Mouse (Mus musculus) kidney, adult 9 months (tissue): ENCODE results near the gene Spire2.

Experiments used
- DNase-seq: peaks from one replicate; pipeline ENCODE4 v3.0.0; 2022

The Spire2 gene

GRCm38 (mm10) chr8:123334467-123334866, 2.0 kb downstream of the Spire2 start:
- DNase-seq, result peak; percentile 16

GRCm38 (mm10) chr8:123337475-123337874, 5.0 kb downstream of the Spire2 start:
- peak; percentile 51 for DNase-seq

GRCm38 (mm10) chr8:123340071-123340470, 7.6 kb downstream of the Spire2 start:
- DNase-seq, result no peak

- DNase-seq, result no peak
Observed at GRCm38 (mm10) chr8:123341040-123342015, 8.8 kb downstream of the Spire2 start.

- DNase-seq, result no peak
Observed at GRCm38 (mm10) chr8:123342253-123342652, 9.7 kb downstream of the Spire2 start.

GRCm38 (mm10) chr8:123342911-123343310, 10.4 kb downstream of the Spire2 start:
- DNase-seq, result no peak

GRCm38 (mm10) chr8:123343422-123343821, 10.9 kb downstream of the Spire2 start:
- peak; percentile 34 for DNase-seq

GRCm38 (mm10) chr8:123345135-123345534, 12.6 kb downstream of the Spire2 start:
- no peak for DNase-seq

GRCm38 (mm10) chr8:123345856-123346255, 13.3 kb downstream of the Spire2 start:
- no peak for DNase-seq

GRCm38 (mm10) chr8:123347293-123347692, 14.8 kb downstream of the Spire2 start:
- no peak for DNase-seq

- peak; percentile 78 for DNase-seq
Observed at GRCm38 (mm10) chr8:123348237-123348843, 15.8 kb downstream of the Spire2 start.

- DNase-seq, result no peak
Observed at GRCm38 (mm10) chr8:123349073-123349472, 16.6 kb downstream of the Spire2 start.

GRCm38 (mm10) chr8:123352118-123352517, 19.6 kb downstream of the Spire2 start:
- DNase-seq, result no peak

- DNase-seq, result peak; percentile 70
Observed at GRCm38 (mm10) chr8:123352786-123353185, 20.3 kb downstream of the Spire2 start.

GRCm38 (mm10) chr8:123353216-123353615, 20.7 kb downstream of the Spire2 start:
- no peak for DNase-seq

- peak; percentile 93 for DNase-seq
Observed at GRCm38 (mm10) chr8:123361082-123361739, 28.7 kb downstream of the Spire2 start.

- peak; percentile 96 for DNase-seq
Observed at GRCm38 (mm10) chr8:123373403-123374238, 41.1 kb downstream of the Spire2 start, which contains the start of gene Tcf25. TSS of gene Tcf25 (plus strand) at chr8:123373753.

- DNase-seq, result peak; percentile 95
Observed at GRCm38 (mm10) chr8:123374239-123374578, 41.7 kb downstream of the Spire2 start.

- DNase-seq, result no peak
Observed at GRCm38 (mm10) chr8:123375701-123376100, 43.2 kb downstream of the Spire2 start.

GRCm38 (mm10) chr8:123376106-123376505, 43.6 kb downstream of the Spire2 start:
- no peak for DNase-seq

GRCm38 (mm10) chr8:123381711-123382110, 49.2 kb downstream of the Spire2 start:
- no peak for DNase-seq

- no peak for DNase-seq
Observed at GRCm38 (mm10) chr8:123382516-123382915, 50.0 kb downstream of the Spire2 start.
